Mouse (Mus musculus): Measurements from ENCODE around the gene Ccdc34.

Gene Ccdc34

DNA sequence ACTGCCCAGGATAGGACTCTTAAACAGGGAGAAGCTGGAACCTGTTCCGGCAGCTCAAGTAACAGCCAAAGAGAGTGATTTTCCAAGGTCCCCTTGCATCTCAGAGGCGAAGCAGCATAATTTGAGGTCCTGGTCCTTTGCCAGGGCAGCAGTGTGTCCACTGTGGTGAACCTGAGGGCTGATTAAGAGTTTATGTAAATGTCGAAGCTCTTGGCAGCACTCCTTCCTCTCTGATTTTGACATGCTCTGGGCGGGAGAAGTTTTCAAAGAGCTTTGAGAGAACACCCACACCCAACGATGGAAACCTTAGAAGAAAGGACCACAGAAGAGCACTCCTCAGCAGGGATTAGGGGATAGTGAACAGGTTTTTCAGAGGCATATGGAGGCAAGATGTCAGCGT lies 164.6 kb downstream of the Ccdc34 start:
- no peak for DNase-seq

DNA sequence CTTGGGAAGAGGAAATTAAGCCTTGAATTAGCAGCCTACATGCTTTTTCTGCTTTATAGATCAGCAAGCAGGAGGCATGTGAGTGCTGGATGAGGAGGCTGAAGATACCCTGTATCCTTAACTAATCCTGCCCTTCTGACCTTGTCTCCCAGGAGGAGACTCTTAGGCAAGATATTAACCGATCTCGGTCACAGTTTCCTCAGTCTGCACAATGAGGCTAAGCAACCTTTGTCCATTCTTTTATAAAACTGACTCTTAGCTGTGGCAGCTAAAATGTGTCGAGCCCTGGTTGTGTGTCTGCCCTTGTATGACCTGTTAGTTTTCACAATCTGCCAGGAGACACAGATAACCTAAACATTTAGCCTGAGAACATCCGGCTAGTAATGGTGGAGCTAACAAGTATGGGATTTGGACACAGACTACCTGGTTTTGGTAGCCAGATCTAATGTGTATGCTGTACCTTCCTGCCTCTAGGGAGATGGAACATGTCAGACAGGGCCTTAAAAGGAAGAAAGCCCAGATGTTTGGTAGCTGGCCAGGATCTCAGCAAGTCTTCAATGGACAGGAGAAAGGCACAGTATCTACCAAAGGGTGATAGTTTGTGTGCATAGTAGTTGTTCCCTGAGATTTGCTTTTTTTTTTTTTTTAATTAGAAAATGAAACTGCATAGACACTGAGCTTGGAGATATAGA lies 165.3 kb downstream of the Ccdc34 start:
- DNase-seq = no peak

DNA sequence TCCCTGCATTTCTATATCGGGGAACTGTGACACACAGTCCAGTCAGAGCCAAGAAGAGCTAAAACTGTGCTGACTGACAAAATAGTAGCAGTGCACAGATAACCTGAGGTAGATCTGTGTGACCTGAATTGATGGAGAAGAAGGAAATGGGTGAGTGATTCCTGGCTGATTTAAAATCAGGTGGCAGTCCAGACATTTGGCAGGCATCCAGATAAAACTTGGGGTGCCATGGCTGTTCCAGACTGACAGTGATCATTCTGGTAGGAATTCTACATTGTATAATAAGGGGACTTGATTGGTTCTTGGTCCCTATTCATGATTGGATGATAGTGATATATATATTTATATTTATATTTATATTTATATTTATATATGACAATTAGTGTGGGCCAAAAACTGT lies 166.5 kb downstream of the Ccdc34 start:
- DNase-seq = no peak

DNA sequence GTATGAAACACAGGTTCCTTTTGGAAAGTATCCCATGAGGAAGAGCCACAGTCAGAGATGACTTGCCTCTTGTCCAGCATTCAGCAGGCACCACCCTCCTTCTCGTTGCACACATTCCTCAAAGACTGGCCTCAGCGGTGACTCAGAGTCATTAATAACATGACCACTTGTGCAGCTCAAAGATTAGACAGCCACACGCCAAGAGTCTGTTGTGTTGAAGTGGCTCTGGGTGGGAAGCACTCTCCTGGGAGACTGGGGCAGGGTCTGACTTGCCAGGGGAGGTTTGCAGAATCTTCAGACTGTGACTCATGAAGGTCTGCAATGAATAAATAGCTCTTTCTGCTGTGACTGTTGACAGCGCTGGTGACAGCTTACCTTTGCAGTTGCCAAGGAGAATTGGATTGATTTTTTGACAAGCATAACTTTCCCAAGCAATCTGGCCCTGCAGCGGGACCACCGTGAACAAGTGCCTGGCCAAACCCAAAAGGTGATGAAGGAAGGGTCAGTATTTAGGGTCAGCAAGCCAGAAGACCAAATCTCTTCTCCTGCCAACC lies 168.9 kb downstream of the Ccdc34 start:
- no peak for DNase-seq

DNA sequence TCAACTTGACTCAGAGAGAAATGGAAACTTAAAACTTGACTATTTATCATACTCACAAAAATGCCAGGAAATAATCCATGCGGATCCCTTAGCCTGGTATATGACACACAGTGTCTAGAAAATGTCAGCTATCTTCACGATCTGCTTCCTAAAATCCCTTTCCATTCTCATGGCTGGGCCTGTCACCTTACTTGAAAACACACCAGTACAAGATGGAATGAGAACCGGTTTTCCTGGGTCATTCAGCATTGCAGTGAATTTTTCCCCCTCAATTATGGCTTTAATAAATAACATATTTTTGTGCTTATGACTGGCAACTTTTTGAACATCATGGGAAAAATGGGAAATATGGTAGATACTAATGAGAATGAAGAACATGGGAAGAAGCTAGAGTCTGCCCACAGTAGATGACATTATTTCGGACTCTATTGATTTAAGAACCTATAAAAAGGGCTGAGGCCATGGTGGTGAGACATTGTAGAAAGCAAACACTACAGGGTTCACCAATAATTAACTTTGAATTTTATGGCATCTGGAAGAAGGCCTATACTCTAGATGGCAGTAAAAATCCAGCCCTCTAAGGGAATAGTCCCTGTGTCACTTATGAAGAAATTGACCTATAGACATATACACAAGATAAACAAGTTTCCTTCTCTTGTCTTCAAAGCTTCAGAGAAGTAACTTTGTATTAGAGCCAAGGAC lies 171.2 kb downstream of the Ccdc34 start:
- no peak for DNase-seq

DNA sequence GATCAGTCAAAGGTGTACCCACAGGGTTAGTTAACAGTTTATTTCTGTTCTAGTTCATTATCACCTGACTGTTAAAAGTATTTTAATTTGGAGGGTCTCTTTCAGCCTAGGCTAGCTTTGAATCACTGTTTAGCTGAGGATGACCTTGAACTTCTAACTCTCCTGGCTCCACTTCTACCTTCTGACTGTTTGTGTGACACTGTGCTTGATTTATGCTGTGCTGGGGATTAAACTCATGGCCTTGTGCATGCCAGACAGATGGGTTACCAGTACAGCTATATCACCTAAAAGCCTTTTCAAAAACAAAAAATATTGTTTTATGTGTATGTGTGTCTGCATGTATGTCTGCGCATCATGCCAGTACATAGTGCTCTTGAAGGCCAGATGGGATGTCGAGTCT lies 172.8 kb downstream of the Ccdc34 start:
- DNase-seq = no peak

DNA sequence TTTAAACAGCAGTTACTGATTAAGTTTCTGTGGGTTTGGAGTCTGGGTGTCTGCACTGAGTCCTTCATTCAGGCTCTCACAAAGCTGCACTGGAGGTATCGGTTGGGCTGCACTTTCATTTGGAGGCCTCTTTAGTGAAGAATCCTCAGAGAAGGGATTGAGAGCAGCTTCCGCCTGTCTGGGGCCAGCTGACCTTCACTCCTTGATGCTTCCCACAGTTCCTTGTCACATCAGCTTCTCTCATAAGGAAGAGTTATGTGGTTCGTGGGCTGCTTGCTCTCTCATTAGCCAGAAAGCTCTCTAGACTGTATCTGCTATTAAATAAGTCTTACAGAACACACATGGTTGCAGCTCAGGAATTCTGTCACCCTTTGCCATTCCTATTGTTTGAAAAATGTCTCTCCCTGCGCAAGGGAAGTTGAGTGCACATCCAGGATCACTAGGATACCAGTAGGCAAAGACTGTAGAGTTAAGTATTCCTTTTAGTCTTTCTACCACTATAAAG lies 173.6 kb downstream of the Ccdc34 start:
- no peak for DNase-seq

DNA sequence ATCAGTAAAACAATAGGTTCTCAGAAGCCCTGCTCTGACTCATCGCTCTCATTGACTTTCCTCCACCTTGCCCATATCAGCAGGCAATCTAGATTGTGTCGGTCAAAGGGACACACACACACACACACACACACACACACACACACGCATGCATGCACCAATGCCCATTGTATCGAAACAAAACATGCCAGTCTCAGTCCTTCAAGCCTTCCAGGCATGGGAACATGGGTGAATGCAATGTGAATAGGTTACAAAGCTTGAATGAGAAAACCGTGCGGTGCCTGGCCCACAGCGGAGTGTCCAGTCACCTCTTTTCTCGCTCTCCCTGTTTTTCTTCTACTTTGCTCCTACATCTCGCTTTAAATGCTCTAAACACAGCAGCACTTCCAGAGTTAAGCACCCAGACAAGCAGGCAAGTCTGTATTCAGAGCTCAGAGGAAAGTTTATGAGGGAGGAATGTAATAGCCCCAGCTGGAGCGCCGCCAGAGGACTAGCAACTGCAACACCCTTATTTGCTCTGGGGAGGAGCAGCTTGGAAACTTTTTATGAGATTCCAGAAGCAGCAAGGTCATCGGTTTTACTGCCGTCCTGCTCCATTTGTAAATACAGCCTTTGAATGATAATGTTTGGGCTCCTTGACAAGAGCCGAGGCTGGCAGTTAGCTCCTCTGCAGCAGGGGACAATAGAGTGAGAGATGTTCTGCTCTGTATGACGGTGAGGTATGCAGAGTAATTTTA lies 174.5 kb downstream of the Ccdc34 start:
- no peak for DNase-seq

DNA sequence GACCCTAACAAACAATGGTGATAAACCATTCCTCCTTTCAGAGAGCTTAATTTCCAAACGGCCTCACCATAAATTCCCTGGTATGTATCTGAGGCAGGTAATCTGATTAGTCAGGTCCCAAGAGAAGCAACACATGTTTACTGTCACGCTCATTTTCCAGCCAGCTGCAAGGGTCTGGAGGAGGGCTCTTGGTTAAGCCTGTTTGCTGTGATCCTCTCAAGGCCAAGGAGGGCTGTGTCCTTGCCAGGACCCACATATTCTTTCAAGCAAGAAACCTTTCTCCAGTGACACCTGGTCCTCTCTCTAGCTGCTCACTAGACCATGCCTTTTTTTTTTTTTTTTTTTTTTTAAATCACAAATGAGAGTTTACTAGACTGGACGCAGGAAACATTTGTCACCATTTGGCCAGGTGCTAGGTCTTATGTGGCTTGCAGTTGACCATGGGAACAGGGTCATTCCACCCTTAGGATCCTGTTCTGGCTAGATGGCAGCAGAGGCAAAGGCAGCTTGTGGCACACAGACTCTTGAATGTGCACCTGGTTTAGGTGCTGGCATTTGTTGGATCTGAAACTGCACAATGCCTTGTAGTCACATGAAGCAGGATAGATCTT lies 175.2 kb downstream of the Ccdc34 start:
- no peak for DNase-seq

DNA sequence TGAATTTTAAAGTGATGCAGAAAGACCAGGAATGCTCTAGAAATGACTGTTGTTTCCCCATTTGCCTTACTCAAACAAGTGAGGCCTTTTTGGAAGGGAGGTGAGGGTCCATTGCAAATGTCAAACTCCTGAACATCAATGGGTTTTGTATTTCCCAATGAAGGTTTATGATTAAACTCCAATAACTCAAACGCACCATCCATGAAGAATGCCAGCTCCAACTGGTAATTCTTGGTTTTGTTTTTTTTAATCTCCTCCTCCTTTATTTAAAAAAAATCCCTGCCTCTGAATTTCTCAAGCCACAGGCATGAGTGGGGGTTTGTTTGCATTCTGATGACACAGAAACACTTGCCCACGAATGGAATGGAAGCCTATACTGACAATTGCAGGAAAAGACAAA lies 178.9 kb downstream of the Ccdc34 start:
- no peak for DNase-seq

DNA sequence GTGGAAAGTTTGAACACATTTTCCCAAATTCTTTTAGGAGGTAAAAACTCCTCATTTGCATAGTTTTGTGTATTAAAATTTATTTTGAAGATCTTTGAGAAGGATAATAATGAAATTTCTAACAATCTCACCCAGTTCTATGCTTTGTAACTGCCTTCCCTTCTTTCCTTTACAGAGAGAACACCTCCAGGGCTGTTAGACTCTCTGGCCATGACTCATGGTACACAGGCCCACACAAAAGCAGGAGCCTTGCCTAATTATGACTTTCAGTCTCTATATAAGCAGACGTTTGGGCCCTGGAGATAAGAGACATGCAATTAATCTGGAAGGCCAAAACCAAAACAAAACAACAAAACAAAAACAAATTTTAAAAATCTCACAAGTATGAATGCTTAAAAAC lies 182.0 kb downstream of the Ccdc34 start:
- no peak for DNase-seq

DNA sequence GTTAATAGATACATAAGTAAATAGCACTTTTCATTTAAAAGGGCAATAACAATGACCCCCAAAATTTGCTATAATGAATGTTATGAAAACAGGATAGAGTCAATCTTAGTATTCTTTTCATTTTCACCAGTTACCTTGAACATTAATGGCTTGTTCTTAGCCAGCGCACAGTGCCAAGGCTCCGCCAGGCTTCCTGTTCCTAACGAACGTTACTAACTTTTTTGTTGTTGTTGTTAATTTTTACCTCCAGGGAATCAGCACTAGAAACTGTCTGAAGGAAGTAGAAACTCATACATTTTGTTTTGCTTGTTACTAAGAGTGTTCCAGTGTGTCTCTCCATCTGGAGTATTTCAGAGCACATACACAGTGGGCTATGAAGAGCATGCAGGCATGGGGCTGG lies 184.2 kb downstream of the Ccdc34 start:
- no peak for DNase-seq

DNA sequence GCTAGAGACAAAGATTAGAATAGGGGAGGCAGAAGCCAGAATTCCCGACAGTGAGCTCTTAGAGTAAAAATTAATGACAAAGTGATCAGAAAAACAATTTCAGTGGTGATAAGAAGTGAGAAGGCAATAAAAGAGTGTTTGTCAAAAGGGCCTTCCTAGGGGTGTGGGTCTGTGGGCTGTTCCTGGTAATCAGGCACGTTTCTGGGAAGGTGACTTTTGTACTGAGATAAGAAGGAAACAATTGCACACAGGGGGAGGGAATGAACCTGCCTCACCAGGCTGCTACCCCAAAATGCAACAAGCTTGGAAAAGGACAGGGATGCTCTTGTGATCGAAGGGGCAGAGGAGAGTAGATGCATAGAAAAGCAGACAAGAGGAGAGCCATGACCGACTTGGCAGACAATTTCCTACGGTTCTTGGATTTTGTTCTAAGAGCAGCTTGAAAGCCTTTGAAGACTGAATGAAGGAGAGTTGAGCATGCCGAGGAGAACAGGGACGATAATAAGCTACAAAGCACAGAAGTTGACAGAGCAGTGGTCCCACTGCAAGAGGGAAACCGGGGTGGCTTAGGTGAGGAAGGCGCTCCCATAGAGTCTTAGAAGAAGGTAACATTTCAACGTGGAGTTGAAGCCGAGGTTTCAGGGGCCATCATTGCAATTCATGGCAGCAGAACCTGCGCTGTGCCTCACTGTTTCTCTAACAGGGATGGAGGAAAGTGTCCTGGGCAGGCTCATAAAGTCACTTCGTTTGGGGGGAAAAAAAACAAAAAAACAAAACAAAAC lies 185.3 kb downstream of the Ccdc34 start:
- no peak for DNase-seq

DNA sequence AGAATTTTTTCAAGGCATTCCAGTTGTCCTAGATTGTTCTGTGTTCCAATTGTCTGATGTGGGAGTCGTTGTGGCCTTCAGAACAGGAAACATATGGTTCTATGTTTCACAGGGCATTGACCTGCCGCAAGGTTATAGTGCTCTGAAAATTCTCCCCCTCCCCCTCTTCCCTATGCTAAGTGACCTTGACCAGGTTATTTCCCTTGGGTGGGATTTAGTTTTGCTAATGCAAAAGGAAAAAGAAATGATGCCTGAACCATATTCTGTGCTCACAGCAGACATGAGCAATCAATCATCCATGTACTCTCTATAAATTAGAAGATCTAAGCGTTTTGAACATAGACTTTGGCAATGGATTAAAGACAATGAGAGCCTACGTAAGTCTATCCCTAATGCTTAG lies 186.6 kb downstream of the Ccdc34 start:
- no peak for DNase-seq

DNA sequence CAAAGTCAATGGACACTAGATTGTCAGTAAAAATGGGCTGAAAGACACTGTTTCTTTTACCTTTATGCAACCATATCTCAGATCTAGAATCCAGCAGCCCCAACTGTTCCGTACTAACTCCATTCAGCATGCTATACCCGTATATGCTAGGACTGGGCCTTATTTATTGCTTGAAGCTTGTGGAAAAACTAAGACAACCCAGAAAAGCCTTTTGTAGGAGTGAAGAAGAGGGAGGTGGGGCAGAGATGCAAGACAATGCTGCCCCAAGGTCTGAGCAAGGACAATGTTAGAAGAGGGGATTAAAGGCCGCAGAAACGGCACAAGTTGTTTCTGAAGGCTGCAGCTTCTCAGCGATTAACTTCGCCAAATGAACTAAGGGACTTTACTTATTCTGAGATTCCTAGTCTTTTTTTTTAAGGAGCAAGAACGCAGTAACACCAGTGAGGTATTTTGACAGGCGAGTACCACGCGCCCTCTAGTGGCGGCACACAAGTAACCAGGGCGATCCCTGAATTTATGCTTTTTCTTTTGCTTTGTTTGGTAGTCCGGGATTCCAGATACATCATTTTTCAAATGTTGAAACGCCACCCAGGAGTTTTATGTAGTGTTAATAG lies 187.2 kb downstream of the Ccdc34 start:
- DNase-seq = peak; percentile 25

DNA sequence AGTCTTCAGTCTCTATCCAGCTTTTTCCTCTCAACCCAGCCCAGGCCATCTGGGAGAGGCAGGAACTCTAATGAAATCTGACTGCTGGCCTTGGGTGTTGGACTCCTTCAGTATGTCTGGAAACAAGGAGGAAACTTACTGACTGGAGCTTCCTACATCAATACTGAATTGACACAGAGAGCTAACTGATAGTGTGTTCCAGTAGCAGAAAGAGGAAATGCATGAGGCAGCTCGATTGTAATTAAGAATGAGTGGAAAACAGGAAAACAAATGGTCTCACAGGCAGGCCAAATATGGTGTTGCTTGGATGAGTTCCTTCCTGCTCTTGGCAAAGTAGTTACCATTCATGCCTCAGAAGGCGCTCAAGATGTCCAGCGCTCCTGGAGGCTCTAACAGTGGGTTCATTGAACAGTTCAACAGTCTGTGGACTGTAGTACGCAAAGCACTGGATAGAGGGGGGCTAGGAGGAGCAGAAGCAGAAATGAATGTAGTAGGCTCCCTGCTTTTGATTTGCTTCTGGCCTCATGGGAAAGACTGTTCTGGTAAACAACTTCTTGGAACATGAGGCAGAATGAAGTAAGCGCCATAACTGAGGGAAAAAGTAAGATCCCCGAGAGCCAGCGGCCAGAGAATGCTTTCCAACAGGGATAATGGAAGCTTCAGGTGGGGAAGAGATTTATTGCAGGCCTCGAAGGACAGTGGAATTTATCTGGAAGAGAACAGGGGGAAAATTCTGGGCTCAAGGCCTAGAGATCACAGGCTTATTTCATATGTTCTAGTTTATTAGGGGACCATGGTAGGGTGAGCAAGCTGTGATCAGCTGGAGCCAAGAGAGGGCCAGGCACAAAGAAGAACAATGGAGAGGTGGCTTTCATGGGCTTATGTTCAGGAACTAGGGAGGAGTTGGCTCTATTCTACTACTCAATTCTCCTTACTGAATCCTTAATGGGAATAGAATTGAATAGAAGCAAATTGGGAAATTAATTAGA lies 193.2 kb downstream of the Ccdc34 start:
- no peak for DNase-seq

DNA sequence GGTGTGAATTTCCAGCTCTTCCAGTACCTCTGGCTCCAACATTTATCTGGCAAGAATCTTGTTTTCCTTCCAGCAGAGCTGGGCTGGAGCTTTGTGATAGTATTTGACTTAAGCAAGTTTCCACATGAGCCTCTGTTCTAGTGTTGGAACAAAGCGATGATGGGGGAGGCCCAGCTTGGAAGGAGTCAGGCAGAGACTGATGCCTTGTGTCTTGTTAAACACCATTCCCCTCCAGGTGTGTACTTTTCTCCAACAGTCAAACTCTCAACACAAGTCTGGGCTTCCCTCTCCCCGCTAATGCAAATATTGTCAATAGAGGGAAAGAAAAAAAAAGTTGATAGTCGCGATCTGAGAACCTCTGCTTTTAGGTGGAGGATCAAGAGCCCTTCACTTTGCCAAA lies 196.7 kb downstream of the Ccdc34 start:
- DNase-seq = no peak

DNA sequence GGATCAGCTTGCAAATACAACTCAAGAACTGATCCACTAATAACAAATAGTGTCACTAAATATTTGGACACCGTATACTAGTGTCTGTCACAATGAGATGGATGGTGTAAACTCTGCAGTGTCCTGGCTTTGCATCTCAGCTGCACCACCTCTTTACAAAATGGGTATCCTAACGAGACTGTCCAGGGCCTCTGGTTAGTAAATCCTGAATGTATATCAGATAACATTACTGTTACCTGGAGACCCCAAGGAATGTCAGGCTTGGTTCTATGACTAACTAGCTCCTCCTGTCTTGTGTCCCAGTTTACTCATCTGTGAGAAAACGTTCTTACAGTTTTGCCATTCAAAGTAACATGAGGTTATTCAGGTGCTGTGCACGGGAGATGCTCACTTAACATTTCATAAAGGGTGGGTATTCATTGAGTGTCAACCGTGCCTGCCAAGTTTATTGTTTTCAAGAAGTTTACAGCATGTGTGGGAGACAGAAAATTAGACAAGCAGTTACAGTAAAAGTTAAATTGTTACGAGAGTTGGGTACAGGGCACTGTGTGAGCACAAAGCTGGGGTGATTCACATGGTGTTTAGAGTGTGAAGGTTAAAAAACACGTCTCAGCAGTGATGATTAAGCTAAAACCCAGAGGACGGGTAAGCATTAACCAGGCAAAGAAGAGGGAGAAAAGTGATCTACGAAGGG lies 197.5 kb downstream of the Ccdc34 start:
- no peak for DNase-seq

DNA sequence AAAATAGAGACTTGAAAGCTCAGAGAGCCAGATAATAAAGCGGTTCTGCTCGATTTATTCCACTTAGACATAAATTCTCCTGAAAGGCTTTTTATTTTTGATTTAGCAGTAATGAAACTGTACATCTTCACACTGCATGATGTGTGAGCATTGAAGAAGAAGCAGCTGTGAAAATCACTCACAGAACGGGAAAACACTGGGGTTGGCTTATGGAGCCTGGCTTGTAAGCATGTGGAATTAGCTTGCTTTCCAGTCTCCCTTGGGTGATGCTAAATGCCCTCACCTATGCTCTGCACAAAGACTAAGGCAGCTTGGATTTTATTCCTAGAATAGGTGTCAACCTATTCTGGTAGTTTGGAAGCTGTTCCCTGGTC lies 198.1 kb downstream of the Ccdc34 start:
- DNase-seq = no peak

DNA sequence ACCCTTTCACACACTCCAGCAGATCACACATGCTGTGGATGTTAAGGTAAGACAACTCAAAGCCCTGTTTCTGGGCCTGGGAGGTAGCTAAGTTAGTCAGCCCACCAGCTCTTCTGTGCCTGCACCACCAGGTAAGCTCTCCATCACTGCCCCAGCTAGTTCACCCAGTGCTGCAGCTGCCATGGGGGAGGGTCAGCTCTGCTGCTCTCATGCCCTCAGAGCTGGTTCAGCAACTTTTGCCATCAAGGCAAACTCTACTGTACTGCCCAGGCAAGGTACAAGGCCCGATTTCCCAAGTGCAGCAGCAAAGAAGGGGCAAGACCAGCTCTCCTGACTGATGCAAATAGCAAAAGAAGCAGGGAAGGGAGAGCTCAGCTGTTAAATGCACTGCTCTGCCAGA lies 202.9 kb downstream of the Ccdc34 start:
- no peak for DNase-seq
